Mouse (Mus musculus) G1E-ER4 (cell line): ENCODE data around the gene Gm3752. TPM values are rescaled to one million over a fixed set of nuclear protein-coding genes. Genes with fewer than 3 reads are reported as not detected.
"Not testable (repeated sequence)": the region's sequence is repeated elsewhere in the genome, so short reads cannot be mapped to it uniquely, and the experiment has no call there.

Experiments
- GATA1 ChIP-seq: IDR thresholded peaks from one replicate; pipeline ENCODE4 v1.8.0; 2012; ENCODE audit warnings: low read length, inconsistent platforms
- polyA plus RNA-seq: library from polyadenylated mRNA; stranded (reverse); fragments of >175 nt; gene quantifications from 2 replicates; pipeline ENCODE4 v1.2.3, GENCODE M21; 2012

Gene Gm3752
- polyA plus RNA-seq: not detected in 2 replicates

DNA sequence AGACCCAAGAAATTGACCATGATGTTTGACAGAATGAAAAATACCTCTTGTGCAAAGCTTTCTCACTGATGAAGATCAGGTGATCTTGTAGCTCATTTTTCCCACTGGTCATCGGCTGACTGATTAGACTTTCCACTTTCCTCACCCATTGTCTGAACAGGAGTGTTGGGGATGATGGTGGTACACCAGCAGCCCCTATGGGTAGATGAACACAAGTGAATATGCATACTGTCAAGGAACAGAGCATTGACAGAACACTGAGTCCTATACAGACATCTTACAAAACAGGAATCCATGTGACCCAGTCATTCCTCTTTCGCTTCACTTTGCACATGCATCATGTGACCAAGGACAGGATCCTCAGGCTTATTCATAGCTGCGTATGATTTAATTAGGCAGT is at the start of gene Gm3752:
Gene Gm3752 (minus strand): TSS at position 101 of the 400 bp plus-strand sequence.
- not testable (repeated sequence) for TF ChIP-seq GATA1

- not testable (repeated sequence) for TF ChIP-seq GATA1
Observed at GRCm38 (mm10) chr14:7450817-7451216, 32.7 kb downstream of the Gm3752 start, which contains the start of gene Gm3755. TSS of gene Gm3755 (minus strand) at chr14:7450917.

Other genes with a start within 250 kb of the Gm3752 start
- gene Gm3727, start 219.0 kb downstream of the Gm3752 start, polyA plus RNA-seq: not detected in 2 replicates
- gene Gm3739, start 168.7 kb downstream of the Gm3752 start, polyA plus RNA-seq: not detected in 2 replicates
- gene Gm5797, start 151.4 kb downstream of the Gm3752 start, polyA plus RNA-seq: not detected in 2 replicates
- not detected in 2 replicates for gene Gm8374, start 118.6 kb downstream of the Gm3752 start, polyA plus RNA-seq
- not detected in 2 replicates for gene Gm3755, start 32.8 kb downstream of the Gm3752 start, polyA plus RNA-seq
- gene Gm3558, start 84.8 kb upstream of the Gm3752 start, polyA plus RNA-seq: not detected in 2 replicates
- gene Gm10338, start 111.8 kb upstream of the Gm3752 start, polyA plus RNA-seq: not detected in 2 replicates
- not detected in 2 replicates for gene Gm10128, start 160.2 kb upstream of the Gm3752 start, polyA plus RNA-seq